Mouse (Mus musculus): ENCODE measurements at regions not wholly inside any gene's neighbourhood (a gene's known extent, or its start where the extent isn't known, plus 50 kb on each side); places are given as distances from the start of the nearest gene placed in this dataset.

GRCm38 (mm10) chr13:111968197-111968596 lies 159.4 kb upstream of the Map3k1 start:
- TF ChIP-seq ZC3H11A (IDR thresholded peaks at IDR 0.05; ENCODE audit: borderline replicate concordance, low read depth, low read length), result no peak
- no peak for TF ChIP-seq HCFC1 (IDR thresholded peaks at IDR 0.05; ENCODE audit: borderline replicate concordance, insufficient read depth, low read length)

Data from ES-E14 (cell line).